Mouse (Mus musculus) left cerebral cortex, postnatal 4 days (tissue): Measurements from ENCODE around the gene Krtap19-2. TPM values are rescaled to one million over a fixed set of nuclear protein-coding genes. Genes with fewer than 3 reads are reported as not detected.
A peak's percentile ranks its signal among the peaks of the same experiment; 100 is the strongest.

Experiments
- DNase-seq: peaks from one replicate; pipeline ENCODE4 v3.0.0-alpha.2; 2022
- intact Hi-C: fragments of 180-260 bp; cut with DNase I; formaldehyde crosslinking; loops from one replicate; pipeline ENCODE4 v1.15.1; 2025
- total RNA-seq, 2 experiments: library from RNA; stranded (reverse); gene quantifications; 2 replicates each; pipeline ENCODE4 v1.2.3; 2021

Krtap19-2 gene
- not detected for total RNA-seq

- DNase-seq: no peak
- intact Hi-C loops: no loop called here
These were observed at the start of gene Krtap19-2 for GRCm38 (mm10) chr16:88874169-88874568. Krtap19-2 (minus strand) TSS chr16:88874269.

GRCm38 (mm10) chr16:88896357-88896756 is 22.3 kb upstream of the Krtap19-2 start, which contains the start of gene Krtap19-5:
Krtap19-5 (minus strand) TSS chr16:88896457.
- DNase-seq: no peak
- intact Hi-C loops: no loop called here

GRCm38 (mm10) chr16:88886870-88887269 is 12.8 kb upstream of the Krtap19-2 start:
- no peak for DNase-seq
- intact Hi-C loops: loop anchor here (10.0 kb wide), 1 partner anchor 868 kb away; no protein-coding TSS in a partner anchor

- intact Hi-C loops: loop anchor here (10.0 kb wide), 1 partner anchor 870 kb away; no protein-coding TSS in a partner anchor
- no peak for DNase-seq
These were observed 10.9 kb upstream of the Krtap19-2 start, which contains the start of gene Krtap19-4 for GRCm38 (mm10) chr16:88884989-88885388. Krtap19-4 (minus strand) TSS chr16:88885089.

GRCm38 (mm10) chr16:88877938-88878337 is 3.9 kb upstream of the Krtap19-2 start, which contains the start of gene Krtap19-3:
Krtap19-3 (minus strand) TSS chr16:88878038.
- intact Hi-C loops: no loop called here
- no peak for DNase-seq

- intact Hi-C loops: no loop called here
These were observed 4.8 kb downstream of the Krtap19-2 start, which contains the start of gene Krtap19-1 for GRCm38 (mm10) chr16:88869311-88869710. Krtap19-1 (minus strand) TSS chr16:88869411.

GRCm38 (mm10) chr16:88864887-88865407 is 9.1 kb downstream of the Krtap19-2 start:
- intact Hi-C loops: no loop called here
- DNase-seq: no peak

More at GRCm38 (mm10) chr16:88869311-88869710, 4.8 kb downstream of the Krtap19-2 start, which contains the start of gene Krtap19-1:
- no peak for DNase-seq

GRCm38 (mm10) chr16:88851450-88851849 is 22.6 kb downstream of the Krtap19-2 start:
- intact Hi-C loops: no loop called here
- DNase-seq: peak; percentile 27

- intact Hi-C loops: no loop called here
- DNase-seq: no peak
These were observed 25.5 kb downstream of the Krtap19-2 start for GRCm38 (mm10) chr16:88848558-88848957.

GRCm38 (mm10) chr16:88847363-88847762 is 26.7 kb downstream of the Krtap19-2 start:
- no peak for DNase-seq
- intact Hi-C loops: no loop called here

GRCm38 (mm10) chr16:88826978-88827377 is 47.1 kb downstream of the Krtap19-2 start:
- intact Hi-C loops: no loop called here
- DNase-seq: no peak

- no peak for DNase-seq
- intact Hi-C loops: no loop called here
These were observed 47.9 kb downstream of the Krtap19-2 start, which contains the start of gene Krtap14 for GRCm38 (mm10) chr16:88826095-88826652. Krtap14 (minus strand) TSS chr16:88826145.

- no peak for DNase-seq
- intact Hi-C loops: no loop called here
These were observed 50.3 kb downstream of the Krtap19-2 start for GRCm38 (mm10) chr16:88823736-88824135.

Other genes starting within 250 kb of the Krtap19-2 start
- gene 2310079G19Rik, start 246.6 kb downstream of the Krtap19-2 start, total RNA-seq: not detected
- gene Krtap26-1, start 226.5 kb downstream of the Krtap19-2 start, total RNA-seq: not detected
- not detected for gene Krtap27-1, start 202.6 kb downstream of the Krtap19-2 start, total RNA-seq
- not detected for gene 2310061N02Rik, start 166.3 kb downstream of the Krtap19-2 start, total RNA-seq
- gene Krtap13-1, start 145.4 kb downstream of the Krtap19-2 start, total RNA-seq: not detected
- not detected for gene Krtap13, start 122.6 kb downstream of the Krtap19-2 start, total RNA-seq
- gene 2310034C09Rik, start 115.4 kb downstream of the Krtap19-2 start, total RNA-seq: not detected
- not detected for gene 2310057N15Rik, start 100.1 kb downstream of the Krtap19-2 start, total RNA-seq
- gene Gm5965, start 96.4 kb downstream of the Krtap19-2 start, total RNA-seq: not detected
- not detected for gene Gm20741, start 62.0 kb downstream of the Krtap19-2 start, total RNA-seq
- not detected for gene Krtap15, start 54.1 kb downstream of the Krtap19-2 start, total RNA-seq
- not detected for gene Krtap14, start 48.1 kb downstream of the Krtap19-2 start, total RNA-seq
- not detected for gene Krtap19-1, start 4.9 kb downstream of the Krtap19-2 start, total RNA-seq
- gene Krtap19-3, start 3.8 kb upstream of the Krtap19-2 start, total RNA-seq: not detected
- not detected for gene Krtap19-4, start 10.8 kb upstream of the Krtap19-2 start, total RNA-seq
- gene Krtap19-5, start 22.2 kb upstream of the Krtap19-2 start, total RNA-seq: not detected
- gene Krtap19-9b, start 58.0 kb upstream of the Krtap19-2 start, total RNA-seq: not detected
- gene Krtap16-3, start 88.6 kb upstream of the Krtap19-2 start, total RNA-seq: not detected
- not detected for gene Krtap22-2, start 136.5 kb upstream of the Krtap19-2 start, total RNA-seq
- gene Gm10229, start 141.0 kb upstream of the Krtap19-2 start, total RNA-seq: not detected
- not detected for gene Krtap6-1, start 157.4 kb upstream of the Krtap19-2 start, total RNA-seq
- not detected for gene Gm10228, start 167.2 kb upstream of the Krtap19-2 start, total RNA-seq
- not detected for gene Krtap6-5, start 173.6 kb upstream of the Krtap19-2 start, total RNA-seq
- gene 1110025L11Rik, start 189.7 kb upstream of the Krtap19-2 start, total RNA-seq: not detected
- gene Krtap6-3, start 209.7 kb upstream of the Krtap19-2 start, total RNA-seq: not detected